Mouse (Mus musculus): ENCODE results near the gene 5330417C22Rik.

DNA sequence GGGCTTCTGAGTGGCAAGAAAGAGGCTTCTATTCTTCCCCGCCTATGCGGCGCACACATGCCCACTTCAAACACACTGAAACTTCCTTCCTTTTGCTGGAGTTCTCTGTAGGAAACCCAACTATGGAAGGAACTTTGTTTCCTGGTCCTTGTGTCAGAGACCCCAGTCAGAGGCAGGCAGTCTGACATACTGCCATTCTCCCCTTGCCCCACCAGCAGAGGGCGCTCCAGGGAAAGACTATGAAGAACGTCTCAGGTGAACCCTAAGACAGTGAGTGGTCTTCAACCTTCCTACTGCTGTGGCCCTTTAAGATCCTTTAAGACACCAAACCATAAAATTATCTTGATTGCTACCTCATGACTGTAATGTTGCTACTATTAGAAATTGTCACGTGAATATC, 69.9 kb downstream of the 5330417C22Rik start:
- TF ChIP-seq CTCF (IDR thresholded peaks at IDR 0.05; ENCODE audit: borderline replicate concordance, insufficient read depth, low read length) (peak; percentile 38; the same call in 1 of the 2 replicates), POLR2A (IDR thresholded peaks at IDR 0.05; ENCODE audit: low read depth, low read length) (no peak)
